Mouse (Mus musculus) erythroblast, embryonic 14.5 days (primary cell): ENCODE results near the gene Defb28. TPM values are rescaled to one million over a fixed set of nuclear protein-coding genes. Genes with fewer than 3 reads are reported as not detected.

Experiments
- H3K27me3 ChIP-seq: 2 replicates; pipeline ENCODE4 v1.6.1; 2012; ENCODE audit warnings: inconsistent platforms; ENCODE audit not compliant: control insufficient read depth
- H3K36me3 ChIP-seq: 2 replicates; pipeline ENCODE4 v1.6.1; 2012; ENCODE audit warnings: mild to moderate bottlenecking, inconsistent platforms; ENCODE audit not compliant: control insufficient read depth
- H3K4me1 ChIP-seq: 2 replicates; pipeline ENCODE4 v1.6.1; 2012; ENCODE audit warnings: inconsistent platforms; ENCODE audit not compliant: control insufficient read depth
- H3K4me3 ChIP-seq: replicated peaks from 2 replicates; pipeline ENCODE3; 2012; ENCODE audit warnings: moderate library complexity, mild to moderate bottlenecking, inconsistent platforms
- H3K9me3 ChIP-seq: 2 replicates; pipeline ENCODE4 v1.6.1; 2012; ENCODE audit warnings: low read length, inconsistent platforms, mixed read lengths; ENCODE audit not compliant: control insufficient read depth
- GATA1 ChIP-seq: IDR thresholded peaks from 2 replicates; pipeline ENCODE4 v1.6.1; 2012; ENCODE audit warnings: low read length, inconsistent platforms, mixed read lengths
- TAL1 ChIP-seq: IDR thresholded peaks from 3 replicates; pipeline ENCODE4 v1.6.1; 2012; ENCODE audit warnings: low read length, inconsistent platforms, mixed read lengths
- polyA plus RNA-seq: library from polyadenylated mRNA; stranded (reverse); fragments of >175 nt; gene quantifications from 2 replicates; pipeline ENCODE4 v1.2.3, GENCODE M21; 2012

Defb28 gene
- polyA plus RNA-seq, result not detected in 2 replicates

GRCm38 (mm10) chr2:152517981-152518380 lies at the start of gene Defb28:
Gene Defb28, plus strand, starts transcription at chr2:152518255.
- no peak within 1 kb of the TSS for H3K4me3 ChIP-seq
- no peak for TF ChIP-seq GATA1
- no peak for TF ChIP-seq TAL1

GRCm38 (mm10) chr2:152470973-152471372 lies 47.1 kb upstream of the Defb28 start:
- no peaks in the 10 kb centered on the region for H3K36me3 ChIP-seq
- no peaks in the 10 kb centered on the region for H3K4me1 ChIP-seq
- no peaks in the 10 kb centered on the region; the same call in 1 of the 2 replicates for H3K27me3 ChIP-seq
- TF ChIP-seq TAL1 (no peak), GATA1 (no peak)
- no peaks in the 10 kb centered on the region for H3K9me3 ChIP-seq
- H3K4me3 ChIP-seq, result no peak overlapping the region

More at GRCm38 (mm10) chr2:152517981-152518380, at the start of gene Defb28:
- H3K4me1 ChIP-seq, result no peaks in the 10 kb centered on the region
- no peaks in the 10 kb centered on the region for H3K36me3 ChIP-seq
- H3K9me3 ChIP-seq, result no peaks in the 10 kb centered on the region; the same call in 1 of the 2 replicates
- H3K27me3 ChIP-seq, result no peaks in the 10 kb centered on the region

GRCm38 (mm10) chr2:152472434-152472833 lies 45.6 kb upstream of the Defb28 start:
- H3K4me1 ChIP-seq, result no peaks in the 10 kb centered on the region
- H3K27me3 ChIP-seq, result no peaks in the 10 kb centered on the region; the same call in 1 of the 2 replicates
- no peaks in the 10 kb centered on the region for H3K9me3 ChIP-seq
- TF ChIP-seq GATA1, result no peak
- TF ChIP-seq TAL1, result no peak
- no peaks in the 10 kb centered on the region for H3K36me3 ChIP-seq
- no peak overlapping the region for H3K4me3 ChIP-seq

- H3K9me3 ChIP-seq, result no peaks in the 10 kb centered on the region
- no peak within 1 kb of the TSS for H3K4me3 ChIP-seq
- no peaks in the 10 kb centered on the region for H3K4me1 ChIP-seq
- TF ChIP-seq GATA1 (no peak), TAL1 (no peak)
- H3K27me3 ChIP-seq, result no peaks in the 10 kb centered on the region
- H3K36me3 ChIP-seq, result no peaks in the 10 kb centered on the region
These were observed 41.3 kb upstream of the Defb28 start, which contains the start of gene Defb20 for GRCm38 (mm10) chr2:152476763-152477162. Gene Defb20, plus strand, starts transcription at chr2:152477063.

- no peaks in the 10 kb centered on the region for H3K27me3 ChIP-seq
- H3K36me3 ChIP-seq, result no peaks in the 10 kb centered on the region
- no peaks in the 10 kb centered on the region for H3K9me3 ChIP-seq
- H3K4me1 ChIP-seq, result no peaks in the 10 kb centered on the region
- H3K4me3 ChIP-seq, result no peak overlapping the region
- TF ChIP-seq TAL1 (no peak), GATA1 (no peak)
These were observed 37.2 kb upstream of the Defb28 start for GRCm38 (mm10) chr2:152480881-152481280.

- TF ChIP-seq GATA1 (no peak), TAL1 (no peak)
- Histone ChIP-seq H3K27me3 (no peaks in the 10 kb centered on the region), H3K4me1 (no peaks in the 10 kb centered on the region), H3K36me3 (no peaks in the 10 kb centered on the region), H3K4me3 (no peak overlapping the region), H3K9me3 (no peaks in the 10 kb centered on the region)
These were observed 36.3 kb upstream of the Defb28 start for GRCm38 (mm10) chr2:152481726-152482125.

GRCm38 (mm10) chr2:152487024-152487423 lies 31.0 kb upstream of the Defb28 start:
- no peaks in the 10 kb centered on the region for H3K27me3 ChIP-seq
- H3K36me3 ChIP-seq, result no peaks in the 10 kb centered on the region
- no peaks in the 10 kb centered on the region for H3K4me1 ChIP-seq
- TF ChIP-seq GATA1, result no peak
- no peak for TF ChIP-seq TAL1
- H3K9me3 ChIP-seq, result peaks cover 3% of the 10 kb centered on the region; the same call in 1 of the 2 replicates
- H3K4me3 ChIP-seq, result no peak overlapping the region

- Histone ChIP-seq H3K36me3 (no peaks in the 10 kb centered on the region), H3K4me1 (no peaks in the 10 kb centered on the region), H3K9me3 (peaks cover 3% of the 10 kb centered on the region; the same call in 1 of the 2 replicates), H3K4me3 (no peak within 1 kb of the TSS), H3K27me3 (no peaks in the 10 kb centered on the region)
- TF ChIP-seq TAL1 (no peak), GATA1 (no peak)
These were observed 28.0 kb upstream of the Defb28 start, which contains the start of gene Defb22 for GRCm38 (mm10) chr2:152490038-152490437. Gene Defb22, minus strand, starts transcription at chr2:152490138.

- H3K36me3 ChIP-seq, result no peaks in the 10 kb centered on the region
- TF ChIP-seq GATA1 (no peak), TAL1 (no peak)
These were observed 24.9 kb upstream of the Defb28 start for GRCm38 (mm10) chr2:152493151-152493550.

GRCm38 (mm10) chr2:152498020-152498419 lies 20.0 kb upstream of the Defb28 start:
- TF ChIP-seq GATA1, result no peak
- TF ChIP-seq TAL1, result no peak
- Histone ChIP-seq H3K27me3 (no peaks in the 10 kb centered on the region), H3K36me3 (no peaks in the 10 kb centered on the region), H3K4me3 (no peak overlapping the region), H3K9me3 (no peaks in the 10 kb centered on the region), H3K4me1 (peaks cover 2% of the 10 kb centered on the region)

More at GRCm38 (mm10) chr2:152493151-152493550, 24.9 kb upstream of the Defb28 start:
- H3K9me3 ChIP-seq, result no peaks in the 10 kb centered on the region
- H3K4me1 ChIP-seq, result peaks cover 2% of the 10 kb centered on the region
- H3K27me3 ChIP-seq, result no peaks in the 10 kb centered on the region
- H3K4me3 ChIP-seq, result no peak overlapping the region
